Comparison of ENCODE assay signal across 8 mouse cellular contexts in genomic region chr10:74925324-74925723, GRCm38 (mm10). TPM values are rescaled to one million over a fixed set of nuclear protein-coding genes. Genes with fewer than 3 reads are reported as not detected.
DNase-seq lines count a peak whose midpoint lies in the region; ATAC-seq and TF ChIP-seq lines count a peak whose summit lies in the region.

No protein-coding gene starts in this region.

- no peak overlapping the region for H3K27ac ChIP-seq in bone marrow, adult 2 months (ENCODE audit: control insufficient read depth, insufficient read depth, low read depth, low read length, poor library complexity)
- no peak overlapping the region for H3K27ac ChIP-seq in forebrain, embryonic 10.5 days
- no peak overlapping the region for H3K27ac ChIP-seq in hindbrain, embryonic 14.5 days
- H3K27ac ChIP-seq in lung, postnatal 0 days (ENCODE audit: low read length), result no peak overlapping the region

- TF ChIP-seq CTCF in bone marrow, adult 2 months (IDR thresholded peaks at IDR 0.05; ENCODE audit: control insufficient read depth, insufficient read depth, low read length), result peak; percentile 59
- peak; percentile 75 for TF ChIP-seq CTCF in lung, postnatal 0 days (IDR thresholded peaks at IDR 0.05)

- H3K27me3 ChIP-seq in forebrain, embryonic 10.5 days (ENCODE audit: poor library complexity, severe bottlenecking), result no peaks in the 10 kb centered on the region
- H3K27me3 ChIP-seq in hindbrain, embryonic 14.5 days (ENCODE audit: control insufficient read depth, insufficient read depth, low read length), result no peaks in the 10 kb centered on the region
- no peaks in the 10 kb centered on the region for H3K27me3 ChIP-seq in lung, postnatal 0 days (replicated peaks; ENCODE audit: insufficient read depth, low read length)

- peak overlapping the region; percentile 55 for H3K4me2 ChIP-seq in hindbrain, embryonic 14.5 days (replicated peaks)
- H3K4me2 ChIP-seq in lung, postnatal 0 days (replicated peaks; ENCODE audit: low read depth, low read length), result no peak overlapping the region

- ATAC-seq in hindbrain, embryonic 14.5 days (ENCODE audit: low FRiP score), result no peak; the same call in 1 of the 2 replicates
- no peak for ATAC-seq in lung, postnatal 0 days

- WGBS in bone marrow, adult 2 months, result 18% methylated on average over 21 of the region's 21 CpGs
- 18% methylated on average over 21 of the region's 21 CpGs for WGBS in forebrain, embryonic 10.5 days
- 18% methylated on average over 21 of the region's 21 CpGs for WGBS in hindbrain, embryonic 14.5 days
- WGBS in lung, postnatal 0 days, result 15% methylated on average over 21 of the region's 21 CpGs

- peaks cover 1% of the 10 kb centered on the region; the same call in 1 of the 2 replicates for H3K4me1 ChIP-seq in bone marrow, adult 2 months (ENCODE audit: control insufficient read depth, insufficient read depth, low read length)
- peaks cover 10% of the 10 kb centered on the region for H3K4me1 ChIP-seq in forebrain, embryonic 10.5 days
- H3K4me1 ChIP-seq in hindbrain, embryonic 14.5 days (replicated peaks; ENCODE audit: control insufficient read depth, insufficient read depth, low read length), result 0 out of 2 replicates have a peak, but pooled peaks cover 5% of the 10 kb centered on the region
- H3K4me1 ChIP-seq in lung, postnatal 0 days (ENCODE audit: insufficient read depth, low read depth, low read length), result no peaks in the 10 kb centered on the region

- no peaks in the 10 kb centered on the region for H3K9me3 ChIP-seq in forebrain, embryonic 10.5 days
- no peaks in the 10 kb centered on the region for H3K9me3 ChIP-seq in hindbrain, embryonic 14.5 days (ENCODE audit: control insufficient read depth, low read length)
- H3K9me3 ChIP-seq in lung, postnatal 0 days (ENCODE audit: low read length), result no peaks in the 10 kb centered on the region

- no peaks in the 10 kb centered on the region for H3K36me3 ChIP-seq in forebrain, embryonic 10.5 days (replicated peaks)
- H3K36me3 ChIP-seq in hindbrain, embryonic 14.5 days (replicated peaks; ENCODE audit: control insufficient read depth, insufficient read depth), result no peaks in the 10 kb centered on the region
- no peaks in the 10 kb centered on the region for H3K36me3 ChIP-seq in lung, postnatal 0 days (ENCODE audit: insufficient read depth, low read length)

- no peak for TF ChIP-seq POLR2A in bone marrow, adult 2 months (IDR thresholded peaks at IDR 0.05; ENCODE audit: borderline replicate concordance, control insufficient read depth, low read depth, low read length)

- no peak overlapping the region for H3K9ac ChIP-seq in hindbrain, embryonic 14.5 days
- no peak overlapping the region for H3K9ac ChIP-seq in lung, postnatal 0 days (replicated peaks; ENCODE audit: low read depth)

- TF ChIP-seq EP300 in lung, postnatal 0 days (IDR thresholded peaks at IDR 0.05), result no peak

- DNase-seq in ES-CJ7 (ENCODE audit: low read depth, low spot score), result peak; percentile 72
- DNase-seq in forebrain, embryonic 10.5 days (ENCODE audit: extremely low spot score, low spot score), result peak; percentile 54
- DNase-seq in hindbrain, embryonic 14.5 days (ENCODE audit: low spot score), result peak; percentile 71
- peak; percentile 62 to 64 for DNase-seq in layer of hippocampus, postnatal 36 days
- DNase-seq in lung, postnatal 0 days (ENCODE audit: low spot score), result peak; percentile 25
- peak; percentile 72 for DNase-seq in right cerebral cortex, adult 18-20 months
- no peak for DNase-seq in urinary bladder, adult 18-20 months (ENCODE audit: low spot score in 2 of 2)

- H3K4me3 ChIP-seq in bone marrow, adult 2 months (replicated peaks; ENCODE audit: control insufficient read depth, low read depth, low read length), result no peak overlapping the region
- peak overlapping the region; percentile 39 for H3K4me3 ChIP-seq in forebrain, embryonic 10.5 days
- H3K4me3 ChIP-seq in hindbrain, embryonic 14.5 days (replicated peaks; ENCODE audit: low read length), result peak overlapping the region; percentile 12; the same call in 1 of the 2 replicates
- H3K4me3 ChIP-seq in lung, postnatal 0 days (ENCODE audit: low read depth, low read length), result no peak overlapping the region

RNA-seq across cellular contexts. Expression of gene Gnaz, which starts 41.7 kb away (rescaled TPM):
- 11.6 and 20.9 TPM in 2 replicates for polyA plus RNA-seq in bone marrow, adult 2 months (2011; ENCODE audit: insufficient read depth, insufficient read length, low replicate concordance, missing spikeins)
- 5.2 and 5.9 TPM in 2 replicates for polyA plus RNA-seq in forebrain, embryonic 10.5 days (2016; fragmentation: Nextera tagmentation; extraction: Ambion mirVana)
- 66.8 and 77.7 TPM in 2 replicates for polyA plus RNA-seq in hindbrain, embryonic 14.5 days (2014; fragmentation: Nextera tagmentation; extraction: Ambion mirVana)
- 100 to 1,000 TPM; 106 to 108 TPM for total RNA-seq in layer of hippocampus, postnatal 36 days (2021)
- polyA plus RNA-seq in lung, postnatal 0 days (2015; fragmentation: Nextera tagmentation; extraction: Ambion mirVana), result 2.2 TPM in 2 replicates

Comparison
In these comparisons a context has a peak if more than half of its experiments do, and no peak if none do; other contexts are left out.
1. DNase-seq: peak in ES-CJ7 (single experiment), forebrain, embryonic 10.5 days (single experiment), hindbrain, embryonic 14.5 days (single experiment), layer of hippocampus, postnatal 36 days (2 of 2), lung, postnatal 0 days (single experiment) and right cerebral cortex, adult 18-20 months (single experiment); none in urinary bladder, adult 18-20 months (0 of 2).
2. H3K4me3 ChIP-seq: peak in forebrain, embryonic 10.5 days (single experiment) and hindbrain, embryonic 14.5 days (single experiment); none in bone marrow, adult 2 months (single experiment) and lung, postnatal 0 days (single experiment).